Mouse (Mus musculus) hematopoietic stem cell, adult 5-6 weeks (primary cell): ENCODE measurements at regions not wholly inside any gene's neighbourhood (a gene's known extent, or its start where the extent isn't known, plus 50 kb on each side); places are given as distances from the start of the nearest gene placed in this dataset.
"Not testable (repeated sequence)": the region's sequence is repeated elsewhere in the genome, so short reads cannot be mapped to it uniquely, and the experiment has no call there.

Experiments used
- ATAC-seq, 2 experiments: fragments of 125-278 bp in 1 of 2; replicated peaks in 1 of 2; 2 replicates each; pipeline ENCODE4 v1.8.0; 2016 to 2017; ENCODE audit warnings: inconsistent platforms in 2 of 2, mild to moderate bottlenecking in 2 of 2, moderate number of reproducible peaks in 2 of 2, low read depth in 1 of 2, moderate TSS enrichment in 1 of 2; ENCODE audit not compliant: low FRiP score in 2 of 2, poor library complexity in 2 of 2, severe bottlenecking in 2 of 2, insufficient read depth in 1 of 2, low TSS enrichment in 1 of 2

DNA sequence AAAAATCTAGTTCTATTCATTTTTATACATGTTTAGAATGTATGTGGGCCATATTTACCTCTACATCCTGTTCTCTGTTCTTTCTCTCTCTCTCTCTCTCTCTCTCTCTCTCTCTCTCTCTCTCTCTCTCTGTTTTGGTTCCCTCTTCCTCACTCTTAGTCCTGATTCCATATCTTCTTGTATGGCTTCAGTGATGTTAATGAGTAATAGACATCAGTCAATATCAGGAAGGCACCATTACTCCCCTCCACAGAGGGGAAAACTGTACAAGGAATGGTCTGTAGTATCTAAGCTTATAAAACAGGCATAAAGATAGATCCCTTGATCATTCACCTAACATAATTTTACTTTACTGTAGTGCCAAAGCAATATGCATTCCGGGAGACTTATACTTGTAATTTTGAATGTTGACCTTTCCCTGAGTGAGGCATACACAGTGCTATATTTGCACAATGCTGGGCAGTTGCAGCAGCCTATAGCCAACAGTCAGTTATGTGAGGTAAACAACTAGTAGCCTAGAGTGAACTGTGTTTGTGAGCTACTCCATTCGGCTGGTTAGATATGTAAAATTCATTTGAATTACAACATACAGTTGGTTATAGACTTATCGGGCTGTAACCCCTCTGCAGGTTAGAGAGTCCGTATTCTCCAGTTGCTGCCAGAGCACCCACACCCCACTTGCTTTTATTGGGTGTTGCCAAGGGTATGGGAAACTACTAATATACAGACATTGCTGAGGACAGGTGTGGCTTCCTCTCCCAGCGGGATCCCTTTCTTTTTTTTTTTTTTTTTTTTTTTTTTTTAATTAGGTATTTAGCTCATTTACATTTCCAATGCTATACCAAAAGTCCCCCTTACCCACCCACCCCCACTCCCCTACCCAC lies 228.7 kb upstream of the Pfkp start:
- ATAC-seq: no peak

DNA sequence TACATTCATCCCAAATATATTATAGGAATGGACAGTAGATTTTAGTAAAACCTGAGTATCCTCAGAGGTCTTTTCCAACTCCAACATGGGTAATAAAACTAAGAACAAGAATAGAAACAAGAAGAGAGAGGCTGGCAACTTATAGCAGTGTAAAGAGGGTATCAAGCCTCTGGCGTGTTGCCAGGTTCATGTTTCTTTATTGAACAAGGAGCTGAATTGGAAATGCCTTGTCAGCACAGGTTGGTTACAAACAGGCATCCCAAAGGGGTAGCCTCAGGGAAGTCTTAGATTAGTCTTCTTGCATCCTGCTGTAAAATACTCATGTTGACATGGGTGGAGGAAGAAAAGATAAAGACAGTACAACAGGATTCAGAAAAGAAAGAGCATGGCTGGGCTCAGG lies 213.6 kb upstream of the Pfkp start:
- no peak for ATAC-seq

DNA sequence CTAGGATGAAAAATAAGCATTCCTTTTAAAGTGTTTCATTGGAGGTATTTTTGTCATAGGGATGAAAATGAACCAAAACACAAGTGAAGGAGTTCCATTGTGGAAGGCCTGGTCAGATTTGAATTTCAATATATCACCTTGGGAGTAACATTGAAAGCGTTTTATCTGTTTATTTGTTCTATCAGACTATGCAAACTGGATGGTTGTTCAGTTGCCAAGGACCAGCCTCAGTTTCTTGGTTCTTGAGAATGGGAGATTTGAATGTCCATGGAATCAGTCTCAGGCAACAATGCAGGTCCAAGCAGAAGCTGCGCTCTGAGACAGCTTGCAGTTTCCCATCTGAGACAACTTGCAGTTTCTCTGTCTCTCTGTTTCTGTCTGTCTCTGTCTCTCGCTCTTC lies 211.0 kb upstream of the Pfkp start:
- no peak for ATAC-seq

DNA sequence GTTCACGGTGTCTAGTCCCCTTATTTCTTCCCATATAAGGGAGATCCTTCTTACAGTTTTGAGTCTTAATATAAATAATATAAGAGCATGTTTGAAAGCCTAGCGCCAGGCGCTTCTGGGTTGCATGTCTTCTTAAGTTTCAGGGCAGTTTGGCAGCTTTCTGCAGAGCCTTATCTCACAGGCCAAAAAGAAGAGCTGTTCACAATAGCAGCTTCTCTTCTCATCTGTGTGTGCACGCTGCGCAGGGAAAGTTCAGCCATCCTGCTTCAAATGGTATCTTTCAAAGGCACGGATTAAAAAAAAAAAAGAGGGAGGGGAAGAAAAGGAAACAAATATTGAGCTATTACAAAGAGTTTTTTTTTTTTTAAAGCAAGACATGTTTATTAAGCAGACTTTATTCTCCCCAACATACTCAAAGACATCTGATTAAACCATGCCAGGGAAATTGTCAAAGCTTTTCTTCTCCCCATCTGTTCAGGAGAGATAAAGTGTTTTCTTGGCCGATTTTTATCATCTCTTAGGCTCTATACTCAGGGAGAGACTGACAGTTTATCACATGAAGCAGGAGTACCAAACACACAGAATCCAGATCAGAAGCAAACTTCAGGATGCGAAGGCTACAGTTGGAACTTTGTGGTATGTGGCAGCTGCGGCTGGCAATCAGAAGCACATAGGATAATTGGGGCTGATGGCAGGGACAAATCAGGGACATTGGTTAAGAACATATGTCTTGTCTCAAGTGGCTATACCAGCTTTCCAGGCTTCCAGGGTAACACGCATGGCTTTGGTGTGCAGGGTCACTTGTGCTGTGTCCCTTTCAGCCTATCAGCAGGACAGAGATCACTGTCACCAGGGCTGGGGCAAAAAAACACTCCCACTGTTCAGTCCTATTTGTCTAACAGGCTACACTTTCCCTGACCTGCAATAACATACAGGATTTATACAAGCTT lies 206.9 kb upstream of the Pfkp start:
- no peak; a peak in 1 of 4 replicates for ATAC-seq

DNA sequence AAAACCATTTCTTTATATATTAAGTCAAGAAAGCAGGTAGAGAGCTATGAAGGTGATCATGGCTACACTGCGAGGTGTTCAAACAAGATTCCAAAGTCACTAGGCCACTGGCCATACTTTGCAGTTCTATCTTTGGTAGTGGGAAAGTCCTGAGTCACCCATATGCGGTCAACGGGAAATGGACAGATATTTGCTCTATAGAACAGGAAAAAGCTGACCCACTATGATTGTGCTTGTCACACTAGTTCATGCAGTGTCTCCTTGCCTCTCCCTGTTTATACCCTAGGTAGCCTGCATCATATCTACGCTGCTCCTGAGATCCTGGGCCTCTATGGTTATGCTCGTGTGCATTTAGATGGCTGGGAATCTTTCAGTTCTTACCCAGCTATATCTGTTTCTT lies 188.9 kb upstream of the Pfkp start:
- peak; percentile 11 to 50; a peak in 2 of 4 replicates for ATAC-seq

DNA sequence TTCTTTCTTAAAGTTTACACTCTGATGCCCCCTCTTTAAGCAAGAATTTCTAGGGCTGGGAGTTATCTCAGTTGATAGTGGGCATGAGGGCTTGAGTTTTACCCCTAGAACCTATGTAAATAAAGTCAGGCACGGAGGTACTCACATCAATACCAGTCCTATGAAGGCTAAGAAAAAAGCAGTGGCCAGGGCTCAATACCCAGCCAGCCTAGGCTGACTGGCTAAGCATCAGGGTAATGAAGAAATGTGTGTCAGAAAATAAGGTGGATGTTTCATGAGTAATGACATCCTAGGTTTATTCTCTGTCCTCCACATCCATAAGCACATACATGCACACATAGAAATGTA lies 188.5 kb upstream of the Pfkp start:
- peak; percentile 23 to 25; a peak in 3 of 4 replicates for ATAC-seq

DNA sequence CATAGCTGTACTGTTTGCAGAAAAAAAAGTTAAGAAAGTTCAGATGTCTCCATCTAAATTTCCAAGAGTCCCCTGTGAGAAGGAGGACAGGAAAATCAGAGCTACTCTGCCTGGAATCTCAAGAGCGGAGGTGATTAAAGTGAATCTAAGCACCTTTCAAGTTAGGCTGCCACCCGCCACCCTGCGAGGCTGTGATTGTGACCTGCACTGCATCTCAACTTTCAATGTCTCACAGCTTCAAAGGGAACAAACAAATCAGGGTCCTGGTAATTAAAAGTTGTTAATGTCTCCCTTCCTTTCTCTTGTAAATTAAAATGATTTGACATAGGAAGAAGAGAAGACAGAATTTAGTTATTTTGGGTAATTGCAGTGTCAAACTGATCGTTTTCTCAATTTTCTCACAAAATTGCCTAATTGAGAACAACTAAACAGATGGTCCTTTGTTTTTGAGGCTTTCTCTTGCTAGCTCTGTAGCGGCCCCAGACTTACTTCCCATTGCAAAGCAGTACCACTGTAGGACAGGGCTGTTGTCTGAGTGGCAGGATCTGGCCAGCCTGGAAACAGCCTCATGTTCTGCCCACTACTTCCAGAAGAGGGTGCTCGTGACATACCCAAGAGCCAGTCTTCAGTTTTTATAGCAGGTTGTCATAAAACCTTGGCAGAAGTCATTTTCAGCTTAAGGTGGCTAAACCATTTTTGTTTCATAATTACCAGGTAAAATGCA lies 187.9 kb upstream of the Pfkp start:
- ATAC-seq: peak; percentile 98 to 99

DNA sequence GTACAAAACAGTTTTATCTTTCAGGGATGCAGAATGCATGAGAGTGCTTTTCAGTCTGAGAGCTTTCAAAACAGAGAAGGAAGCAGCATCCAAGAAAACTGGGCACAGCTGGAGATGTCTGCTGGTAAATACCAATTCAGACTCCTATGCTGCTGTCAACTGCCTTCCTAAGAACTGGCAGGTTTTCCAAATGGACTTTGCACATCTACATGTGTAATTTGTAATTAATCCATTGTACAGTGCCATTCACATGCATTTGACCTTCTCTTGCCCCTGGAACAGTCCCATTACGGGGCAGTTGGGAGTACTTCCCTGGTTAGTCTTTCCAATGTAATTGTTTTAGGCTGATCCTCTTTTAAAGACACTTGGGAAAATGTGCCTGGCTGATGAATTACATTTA lies 181.3 kb upstream of the Pfkp start:
- no peak for ATAC-seq

DNA sequence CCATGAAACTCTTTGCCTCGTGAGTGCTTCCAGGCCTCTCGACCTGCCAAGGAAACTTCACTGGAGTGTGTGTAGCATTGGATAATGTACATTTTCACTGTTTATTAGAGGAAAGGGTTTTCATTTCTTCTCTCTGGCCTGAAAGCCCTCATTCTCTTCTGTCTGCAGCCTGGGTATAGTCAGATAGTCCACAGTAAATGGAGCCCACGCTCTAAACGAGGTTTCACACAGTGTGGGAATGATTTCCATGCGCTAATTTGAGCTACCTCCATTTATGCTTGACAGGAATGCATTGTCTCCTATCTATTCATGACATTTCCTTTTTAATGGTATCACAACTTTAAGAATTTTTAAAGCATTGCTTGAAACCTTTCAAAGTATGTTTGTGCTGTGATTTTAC lies 180.8 kb upstream of the Pfkp start:
- no peak for ATAC-seq

DNA sequence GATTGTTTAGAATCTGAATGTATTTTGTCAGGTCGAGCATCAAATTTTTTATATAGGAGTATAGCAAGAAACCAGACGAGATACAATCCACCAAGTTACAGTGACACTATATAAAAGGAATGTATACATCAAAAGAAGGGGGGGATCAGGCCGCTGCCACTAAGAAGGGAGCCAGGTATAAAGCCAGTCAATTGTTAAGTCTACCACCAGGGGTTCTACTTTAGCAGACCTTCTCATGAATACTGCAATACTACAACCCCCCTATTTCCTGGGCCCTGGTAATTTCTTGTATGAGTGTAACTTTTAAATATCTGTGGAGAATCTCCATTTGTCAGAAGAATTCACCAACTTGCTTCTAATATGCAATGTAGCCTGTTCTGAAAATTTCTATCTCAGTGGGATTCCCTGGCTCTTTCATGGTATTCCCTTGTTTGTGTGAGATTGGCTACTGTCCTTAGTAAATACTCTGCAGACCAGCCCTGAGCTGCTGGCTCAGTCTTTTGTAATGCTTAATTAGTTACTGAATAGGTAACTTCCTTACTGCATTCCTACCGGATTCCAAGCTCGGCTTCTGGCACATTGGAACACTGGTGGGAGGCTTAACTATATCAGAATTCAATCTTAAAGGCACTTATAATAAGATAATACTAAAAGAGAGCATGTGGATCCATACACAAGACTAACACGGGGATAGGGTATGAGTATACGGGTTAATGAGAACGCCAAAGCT lies 180.2 kb upstream of the Pfkp start:
- not testable (repeated sequence) for ATAC-seq

DNA sequence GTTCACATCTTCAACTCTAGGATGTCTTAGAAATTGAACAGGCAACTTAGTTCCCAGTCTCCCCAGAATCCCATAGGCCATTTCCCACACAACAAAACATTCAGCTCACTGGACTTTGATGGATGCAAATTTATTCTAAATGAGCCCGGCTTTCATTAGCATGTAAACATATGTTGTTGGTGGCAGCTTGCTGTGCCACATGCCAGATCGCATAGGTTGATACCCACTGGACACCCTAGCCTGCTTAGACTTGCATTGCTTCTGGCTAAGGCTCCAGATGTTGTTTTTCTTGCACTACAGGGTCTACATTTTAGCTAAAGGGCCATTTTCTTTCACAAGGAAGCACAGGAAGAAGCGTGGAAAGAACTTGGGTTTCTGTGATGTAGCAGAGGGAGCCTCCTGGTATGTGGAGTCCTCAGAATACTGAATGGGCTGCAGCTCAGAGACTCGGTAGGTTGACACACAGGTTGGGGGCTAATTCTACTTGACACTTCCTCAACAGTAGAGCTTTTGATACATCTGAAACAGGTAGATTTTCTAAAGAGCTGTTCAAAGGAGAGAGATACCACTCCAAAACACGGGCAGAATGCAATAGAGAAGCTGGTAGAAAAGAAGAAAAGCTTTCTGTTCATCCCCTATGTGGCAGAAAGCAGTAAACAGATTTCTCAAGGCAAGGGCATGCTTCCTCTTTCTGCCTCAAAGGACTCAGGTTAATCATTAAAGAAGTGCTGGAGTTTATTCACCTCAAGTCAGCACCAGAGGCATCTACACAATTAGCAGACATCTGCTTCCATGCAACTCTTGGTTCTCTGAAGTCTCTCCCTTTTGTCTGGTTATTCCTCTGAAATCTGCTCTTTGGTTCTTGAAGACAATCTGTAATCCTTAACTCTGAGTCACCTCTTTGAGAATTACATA lies 153.9 kb upstream of the Pfkp start:
- ATAC-seq: no peak

DNA sequence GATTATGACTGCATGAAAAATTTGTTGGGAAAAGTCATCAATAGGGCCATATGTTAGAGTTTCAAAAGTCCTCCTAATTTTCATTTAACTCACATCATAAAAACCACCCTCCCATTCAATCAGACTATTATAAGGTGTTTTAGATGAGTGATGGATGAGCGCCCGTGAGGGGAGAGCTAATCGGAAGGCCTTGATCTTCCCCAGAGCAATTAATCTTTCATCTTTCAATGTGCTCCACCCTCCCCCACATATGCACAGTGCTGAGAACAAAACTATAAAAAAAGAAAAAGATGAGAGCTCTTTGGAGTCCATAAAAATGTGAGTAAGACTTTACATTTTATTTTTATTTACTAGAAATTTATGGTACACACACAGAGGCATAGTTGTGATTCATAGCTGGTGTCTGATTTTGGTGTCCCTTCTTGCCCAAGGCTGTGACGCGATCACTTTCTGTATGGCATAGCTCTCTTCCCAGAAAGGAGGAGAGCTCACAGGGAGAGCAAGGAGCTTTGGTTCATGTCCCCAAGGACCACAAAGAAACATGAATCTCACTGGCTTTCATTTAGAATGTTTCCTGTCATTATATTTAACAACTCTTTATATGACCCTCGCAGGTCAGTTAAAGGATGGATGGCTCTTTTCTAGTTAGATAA lies 119.5 kb upstream of the Pfkp start:
- ATAC-seq: no peak

DNA sequence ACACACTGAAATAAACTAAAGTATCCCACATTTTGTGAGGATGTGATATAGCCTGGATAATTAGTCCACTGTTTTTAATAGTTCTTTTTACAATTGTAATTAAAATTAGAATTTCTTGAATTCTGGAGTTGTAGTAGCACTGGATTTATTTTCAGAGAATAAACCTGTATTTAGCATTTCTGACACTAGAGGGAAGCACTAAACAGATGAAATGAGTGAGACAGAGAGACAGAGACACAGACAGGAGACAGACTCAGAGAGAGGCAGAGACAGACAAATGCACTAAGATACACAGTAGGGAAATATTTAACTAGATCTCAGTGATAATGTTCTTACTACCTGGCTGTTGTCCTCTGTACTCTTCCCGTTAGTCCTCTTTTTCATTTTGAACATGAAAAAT lies 108.6 kb upstream of the Pfkp start:
- ATAC-seq: peak in 1 of 2 experiments; percentile 53; a peak in 2 of 4 replicates

DNA sequence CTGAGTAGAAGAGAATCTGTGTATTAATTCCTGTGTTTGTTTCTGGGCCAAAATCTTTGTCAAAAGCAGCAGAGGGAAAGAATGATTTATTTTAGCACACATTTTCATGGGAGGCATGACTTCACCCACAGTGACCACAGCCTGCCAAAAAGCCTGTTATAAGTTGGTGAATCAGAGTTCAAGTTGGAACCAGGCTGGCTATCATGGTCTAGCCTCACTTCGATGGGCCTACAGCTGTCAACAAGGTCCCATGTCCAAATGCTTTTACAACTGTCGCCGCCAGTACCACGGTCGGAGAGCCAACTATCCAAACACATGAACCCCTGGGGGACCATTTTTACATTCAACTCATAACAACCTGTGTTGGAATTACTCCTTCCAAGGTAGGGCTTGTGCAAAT lies 103.0 kb upstream of the Pfkp start:
- ATAC-seq: no peak

DNA sequence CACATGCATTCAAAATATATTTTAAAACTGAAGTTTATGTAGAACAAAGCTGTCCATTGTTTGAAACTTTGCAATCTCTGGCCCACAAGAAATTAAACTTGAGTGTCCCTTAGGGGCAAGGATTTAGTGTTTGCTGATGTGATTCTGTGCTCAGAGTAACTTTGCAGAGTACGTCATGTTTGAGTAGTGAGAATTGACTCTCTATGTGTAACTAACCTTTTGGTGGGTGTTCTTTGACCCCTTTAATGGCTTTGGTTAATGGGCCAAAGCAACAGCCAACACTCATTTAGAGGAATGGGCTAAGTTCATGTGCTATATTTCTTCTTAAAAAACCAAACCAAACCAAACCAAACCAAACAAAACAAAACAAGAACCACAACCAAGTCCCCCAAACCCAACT lies 102.6 kb upstream of the Pfkp start:
- ATAC-seq: no peak

DNA sequence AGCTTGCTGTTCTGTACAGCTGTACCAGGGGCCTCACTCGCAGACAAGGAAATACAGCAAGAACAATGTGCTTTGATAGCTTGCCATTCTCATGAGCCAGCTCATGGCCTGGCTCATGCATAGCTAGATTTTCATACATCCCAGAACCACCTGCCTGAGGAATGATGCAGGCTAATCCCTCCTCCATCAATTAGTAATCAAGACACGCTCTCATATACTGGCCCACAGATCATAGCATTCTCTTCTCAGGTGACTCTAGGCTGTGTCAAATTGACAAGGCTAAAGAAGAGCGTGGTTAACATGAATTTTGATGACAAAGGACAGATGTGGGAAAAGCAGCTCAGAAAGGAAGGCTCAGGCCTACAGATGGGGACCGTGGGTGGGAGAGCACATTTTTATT lies 93.3 kb upstream of the Pfkp start:
- ATAC-seq: no peak
